Mouse (Mus musculus): Measurements from ENCODE around the gene Mettl2. TPM values are rescaled to one million over a fixed set of nuclear protein-coding genes. Genes with fewer than 3 reads are reported as not detected.

Gene Mettl2
- total and polyA plus RNA-seq, 3 experiments, result 59.9 to 61.7 TPM; not detected in 1

GRCm38 (mm10) chr11:105179523-105179922 is 53.3 kb downstream of the Mettl2 start:
- peaks cover 5 to 29% of the 10 kb centered on the region in 2 experiments; a peak in 3 of 4 replicates for H3K36me3 ChIP-seq (ENCODE audit: control insufficient read depth in 1 of 2, insufficient read depth in 2 of 2, low read length in 2 of 2)
- no peak overlapping the region for H3K27ac ChIP-seq (ENCODE audit: control insufficient read depth, low read depth, low read length)
- H3K9ac ChIP-seq (ENCODE audit: control insufficient read depth, low read depth, low read length, poor library complexity, severe bottlenecking), result peak overlapping the region; percentile 85

GRCm38 (mm10) chr11:105180471-105181091 is 54.4 kb downstream of the Mettl2 start:
- peak overlapping the region; percentile 85 for H3K9ac ChIP-seq (ENCODE audit: control insufficient read depth, low read depth, low read length, poor library complexity, severe bottlenecking)
- DNase-seq (ENCODE audit: low read depth, low spot score), result peak; percentile 77
- H3K36me3 ChIP-seq (ENCODE audit: control insufficient read depth in 1 of 2, insufficient read depth in 2 of 2, low read length in 2 of 2), result peaks cover 11 to 32% of the 10 kb centered on the region in 2 experiments
- TF ChIP-seq BHLHE40 (IDR thresholded peaks at IDR 0.05; ENCODE audit: borderline replicate concordance, low read depth, low read length), result no peak
- no peak for TF ChIP-seq RCOR1 (IDR thresholded peaks at IDR 0.05; ENCODE audit: low read depth, low read length)
- TF ChIP-seq KAT2A (conservative IDR thresholded peaks at IDR 0.05; ENCODE audit: low read depth, low read length), result no peak
- TF ChIP-seq TCF12 (IDR thresholded peaks at IDR 0.05; ENCODE audit: low read depth, low read length), result no peak
- no peak for TF ChIP-seq ZC3H11A (IDR thresholded peaks at IDR 0.05; ENCODE audit: low read depth, low read length)
- TF ChIP-seq NELFE (IDR thresholded peaks at IDR 0.05; ENCODE audit: low read depth, low read length), result no peak
- no peak for TF ChIP-seq TBP (IDR thresholded peaks at IDR 0.05; ENCODE audit: low read depth, low read length)
- peak; percentile 9; the same call in 1 of the 2 replicates for TF ChIP-seq SIN3A (IDR thresholded peaks at IDR 0.05; ENCODE audit: low read length)
- TF ChIP-seq RAD21 (IDR thresholded peaks at IDR 0.05; ENCODE audit: low read depth, low read length), result no peak
- TF ChIP-seq E2F4 (IDR thresholded peaks at IDR 0.05; ENCODE audit: borderline replicate concordance, low read depth, low read length), result no peak
- peak; percentile 29; the same call in 1 of the 2 replicates for TF ChIP-seq MAX (IDR thresholded peaks at IDR 0.05; ENCODE audit: low read length)
- TF ChIP-seq MXI1 (IDR thresholded peaks at IDR 0.05; ENCODE audit: low read depth, low read length), result no peak
- no peak for TF ChIP-seq CHD2 (IDR thresholded peaks at IDR 0.05; ENCODE audit: low read length)
- TF ChIP-seq MYB (IDR thresholded peaks at IDR 0.05; ENCODE audit: low read depth, low read length), result no peak
- TF ChIP-seq GATA1 (IDR thresholded peaks at IDR 0.05; ENCODE audit: low read depth, low read length), result no peak
- TF ChIP-seq CHD1 (IDR thresholded peaks at IDR 0.05; ENCODE audit: low read depth, low read length), result 0 out of 2 replicates have a peak, but pooled peaks have one; percentile 52
- TF ChIP-seq MEF2A (IDR thresholded peaks at IDR 0.05; ENCODE audit: extremely low read depth, insufficient replicate concordance, low read depth, low read length, poor library complexity, severe bottlenecking), result no peak
- no peak for TF ChIP-seq SMC3 (IDR thresholded peaks at IDR 0.05; ENCODE audit: low read depth, low read length)
- no peak for TF ChIP-seq MYC (IDR thresholded peaks at IDR 0.05; ENCODE audit: low read depth, low read length)
- no peak for TF ChIP-seq EP300 (IDR thresholded peaks at IDR 0.05; ENCODE audit: low read depth in 1 of 2, low read length in 2 of 2)
- TF ChIP-seq NRF1 (IDR thresholded peaks at IDR 0.05; ENCODE audit: insufficient read depth, low read depth, low read length, poor library complexity, severe bottlenecking), result no peak
- no peak for TF ChIP-seq JUND (IDR thresholded peaks at IDR 0.05; ENCODE audit: low read depth, low read length)
- no peak for TF ChIP-seq ZKSCAN1 (IDR thresholded peaks at IDR 0.05; ENCODE audit: low read depth, low read length)
- no peak for TF ChIP-seq UBTF (IDR thresholded peaks at IDR 0.05; ENCODE audit: borderline replicate concordance, insufficient read depth, low read depth, low read length)
- TF ChIP-seq USF2 (IDR thresholded peaks at IDR 0.05; ENCODE audit: borderline replicate concordance in 1 of 2, insufficient read depth in 1 of 2, low read depth in 1 of 2, low read length in 2 of 2), result no peak
- TF ChIP-seq MAFK (IDR thresholded peaks at IDR 0.05; ENCODE audit: borderline replicate concordance, low read depth, low read length), result no peak
- H3K27ac ChIP-seq (ENCODE audit: control insufficient read depth, low read depth, low read length), result peak overlapping the region; percentile 46
- H3K79me2 ChIP-seq (ENCODE audit: control insufficient read depth, insufficient read depth, low read length, poor library complexity), result peaks cover 45% of the 10 kb centered on the region
- H3K4me3 ChIP-seq (ENCODE audit: control insufficient read depth in 1 of 2, insufficient read depth in 1 of 2, low read depth in 2 of 2, low read length in 2 of 2), result peak overlapping the region; percentile 82 to 88
- peaks cover 13 to 14% of the 10 kb centered on the region in 2 experiments for H3K4me1 ChIP-seq (ENCODE audit: control insufficient read depth in 1 of 2, insufficient read depth in 2 of 2, low read length in 2 of 2)
- no peaks in the 10 kb centered on the region for H3K27me3 ChIP-seq (ENCODE audit: control insufficient read depth in 1 of 2, insufficient read depth in 2 of 2, low read length in 2 of 2)
- no peaks in the 10 kb centered on the region for H3K9me3 ChIP-seq (replicated peaks; ENCODE audit: insufficient read depth, low read length)

More at GRCm38 (mm10) chr11:105179523-105179922, 53.3 kb downstream of the Mettl2 start:
- TF ChIP-seq ZNF384 (IDR thresholded peaks at IDR 0.05; ENCODE audit: low read depth, low read length), result no peak
- TF ChIP-seq RCOR1 (IDR thresholded peaks at IDR 0.05; ENCODE audit: low read depth, low read length), result no peak
- TF ChIP-seq KAT2A (conservative IDR thresholded peaks at IDR 0.05; ENCODE audit: low read depth, low read length), result no peak
- peak overlapping the region; percentile 82 to 88; a peak in 3 of 4 replicates for H3K4me3 ChIP-seq (ENCODE audit: control insufficient read depth in 1 of 2, insufficient read depth in 1 of 2, low read depth in 2 of 2, low read length in 2 of 2)
- H3K4me1 ChIP-seq (ENCODE audit: control insufficient read depth in 1 of 2, insufficient read depth in 2 of 2, low read length in 2 of 2), result peaks cover 13 to 14% of the 10 kb centered on the region in 2 experiments
- DNase-seq (ENCODE audit: low read depth, low spot score), result no peak
- H3K27me3 ChIP-seq (ENCODE audit: control insufficient read depth in 1 of 2, insufficient read depth in 2 of 2, low read length in 2 of 2), result no peaks in the 10 kb centered on the region
- peaks cover 40% of the 10 kb centered on the region for H3K79me2 ChIP-seq (ENCODE audit: control insufficient read depth, insufficient read depth, low read length, poor library complexity)
- no peaks in the 10 kb centered on the region for H3K9me3 ChIP-seq (replicated peaks; ENCODE audit: insufficient read depth, low read length)
